Mouse (Mus musculus) heart, postnatal 0 days (tissue): ENCODE data around the gene Tmem135.

Source experiments
- CTCF ChIP-seq: IDR thresholded peaks from 2 replicates; pipeline ENCODE4 v1.5.1; 2016; ENCODE audit warnings: antibody characterized with exemption, control low read depth, low read depth
- EP300 ChIP-seq: IDR thresholded peaks from 2 replicates; pipeline ENCODE4 v1.6.1; 2016; ENCODE audit warnings: antibody characterized with exemption, low read depth

- TF ChIP-seq CTCF (no peak), EP300 (no peak)
Observed at GRCm38 (mm10) chr7:89391831-89392230, 12.2 kb downstream of the Tmem135 start.
